Mouse (Mus musculus) adipose tissue, adult 10 weeks (tissue): Measurements from ENCODE around the gene Abca1. TPM values are rescaled to one million over a fixed set of nuclear protein-coding genes. Genes with fewer than 3 reads are reported as not detected.

Experiments
- polyA plus RNA-seq: library from polyadenylated mRNA; stranded (reverse); fragments of 350-450 nt; fragmentation: Illumina TruSeq; extraction: RNeasy Lipid Tissue Mini Kit (QIAGEN cat#74804); gene quantifications from one replicate; pipeline ENCODE4 v1.2.3, GENCODE M21; 2014; ENCODE audit warnings: low read depth, low replicate concordance

The Abca1 gene
- 49.4 TPM for polyA plus RNA-seq

DNA sequence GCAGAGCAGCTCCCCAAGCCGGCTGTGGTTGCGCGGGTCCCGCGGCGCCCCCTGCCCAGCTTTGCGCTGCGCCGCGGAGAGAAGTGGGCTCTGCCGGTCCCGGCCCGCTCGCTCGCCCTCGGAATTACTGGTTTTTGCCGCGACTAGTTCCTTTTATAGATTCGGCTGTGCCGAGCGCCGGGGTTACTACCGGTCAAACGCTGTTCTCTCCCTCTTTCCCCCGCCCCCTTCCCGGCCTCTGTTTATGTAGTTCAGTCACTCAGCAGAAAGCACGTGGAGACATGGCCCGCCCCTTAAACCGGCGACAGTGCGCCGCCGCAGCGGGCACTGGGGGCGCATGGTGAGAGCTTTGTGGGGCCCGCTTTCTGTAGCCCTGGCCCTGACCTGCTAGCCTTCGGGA lies at the start of gene Abca1:
Gene Abca1 (minus strand): TSS at position 129 of the 400 bp plus-strand sequence.

DNA sequence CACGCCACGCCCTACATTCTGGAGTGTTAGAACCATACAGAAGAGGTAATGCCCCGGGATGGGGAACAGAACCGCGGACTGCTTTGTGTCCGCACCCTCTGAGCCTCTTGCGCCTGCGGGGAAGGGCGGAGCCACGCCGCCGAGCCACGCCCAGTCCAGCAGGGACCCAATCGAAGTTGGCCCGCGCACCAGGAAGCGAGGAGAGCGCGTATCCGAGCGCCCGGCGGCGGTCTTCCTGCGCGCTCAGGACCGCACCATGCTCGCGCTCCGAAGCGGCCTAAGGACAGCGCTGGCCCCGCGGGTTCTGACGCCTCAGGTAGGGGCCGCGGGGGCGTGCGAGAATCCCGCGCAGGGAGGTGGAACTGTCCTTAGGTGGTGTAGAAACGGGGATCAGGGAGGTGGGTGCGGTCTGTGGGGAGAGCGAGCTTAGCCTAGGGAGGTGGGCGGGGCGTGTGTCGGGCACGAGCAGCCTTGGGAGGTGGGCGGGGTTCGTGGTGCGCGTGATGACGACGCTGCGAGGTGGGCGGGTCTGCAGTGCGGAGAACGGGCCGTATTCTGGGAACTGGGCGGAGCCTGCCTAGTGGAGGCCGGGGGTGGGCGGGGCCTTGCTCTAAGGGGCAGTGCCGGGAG lies 147.8 kb downstream of the Abca1 start, which contains the start of gene Nipsnap3b:
Gene Nipsnap3b (plus strand): TSS at position 149 of the 630 bp plus-strand sequence.

DNA sequence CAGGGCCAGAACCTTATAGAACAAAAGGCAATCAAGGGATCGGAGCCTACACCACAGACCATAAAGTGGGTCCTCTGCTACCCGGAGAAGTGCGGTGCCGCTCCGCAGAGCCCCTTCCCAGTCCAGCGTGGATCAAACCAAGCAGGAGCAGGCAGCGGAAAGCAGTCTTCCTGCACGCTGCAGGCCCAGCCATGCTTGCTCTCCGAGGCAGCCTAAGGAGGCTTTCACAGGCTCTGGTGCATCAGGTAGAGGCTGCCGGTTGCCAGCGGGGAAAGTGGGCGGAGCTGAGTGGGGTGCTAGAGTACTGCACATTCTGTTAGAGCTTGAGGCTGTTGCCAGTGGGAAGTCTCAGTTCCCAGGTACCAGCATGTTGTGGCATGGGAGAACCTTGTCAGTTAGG lies 170.4 kb downstream of the Abca1 start, which contains the start of gene Nipsnap3a:
Gene Nipsnap3a (plus strand): TSS at position 25 of the 400 bp plus-strand sequence.

Other genes starting within 250 kb of the Abca1 start
- 0.24 TPM for gene Olfr272, start 240.7 kb downstream of the Abca1 start, polyA plus RNA-seq
- gene Olfr270, start 195.3 kb downstream of the Abca1 start, polyA plus RNA-seq, result 0.34 TPM
- 1.7 TPM for gene Nipsnap3a, start 170.6 kb downstream of the Abca1 start, polyA plus RNA-seq
- 52.8 TPM for gene Nipsnap3b, start 148.0 kb downstream of the Abca1 start, polyA plus RNA-seq